Mouse (Mus musculus) MN1 (cell line): ENCODE results near the gene Adgra3.
A peak's percentile ranks its signal among the peaks of the same experiment; 100 is the strongest.

Experiments used
- DNase-seq: peaks from one replicate; pipeline ENCODE4 v3.0.0-alpha.2; 2016; ENCODE audit warnings: low spot score

The Adgra3 gene

GRCm38 (mm10) chr5:49974211-49974610 is 84.6 kb downstream of the Adgra3 start:
- DNase-seq: no peak

GRCm38 (mm10) chr5:49969660-49970059 is 89.1 kb downstream of the Adgra3 start:
- no peak for DNase-seq

GRCm38 (mm10) chr5:49967726-49968125 is 91.1 kb downstream of the Adgra3 start:
- DNase-seq: no peak

DNA sequence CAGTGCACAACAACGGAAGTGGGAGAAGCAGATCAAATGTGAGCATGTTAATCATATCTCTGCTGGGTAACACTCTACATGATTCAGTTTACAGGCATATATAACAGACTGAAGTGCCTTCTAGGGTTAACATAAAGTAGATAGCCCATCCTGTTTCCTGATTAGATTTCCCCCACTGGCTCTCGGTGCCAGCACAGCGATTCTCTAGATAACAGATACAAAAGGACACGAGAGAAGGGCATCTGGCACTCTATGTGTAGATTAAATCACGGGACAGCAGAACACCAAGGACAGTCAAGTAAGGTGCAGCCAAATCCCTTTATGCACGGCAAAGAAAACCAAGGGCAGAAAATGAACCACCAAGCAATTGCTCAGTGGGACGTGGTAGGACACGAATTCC is 93.0 kb downstream of the Adgra3 start:
- DNase-seq: peak; percentile 46

DNA sequence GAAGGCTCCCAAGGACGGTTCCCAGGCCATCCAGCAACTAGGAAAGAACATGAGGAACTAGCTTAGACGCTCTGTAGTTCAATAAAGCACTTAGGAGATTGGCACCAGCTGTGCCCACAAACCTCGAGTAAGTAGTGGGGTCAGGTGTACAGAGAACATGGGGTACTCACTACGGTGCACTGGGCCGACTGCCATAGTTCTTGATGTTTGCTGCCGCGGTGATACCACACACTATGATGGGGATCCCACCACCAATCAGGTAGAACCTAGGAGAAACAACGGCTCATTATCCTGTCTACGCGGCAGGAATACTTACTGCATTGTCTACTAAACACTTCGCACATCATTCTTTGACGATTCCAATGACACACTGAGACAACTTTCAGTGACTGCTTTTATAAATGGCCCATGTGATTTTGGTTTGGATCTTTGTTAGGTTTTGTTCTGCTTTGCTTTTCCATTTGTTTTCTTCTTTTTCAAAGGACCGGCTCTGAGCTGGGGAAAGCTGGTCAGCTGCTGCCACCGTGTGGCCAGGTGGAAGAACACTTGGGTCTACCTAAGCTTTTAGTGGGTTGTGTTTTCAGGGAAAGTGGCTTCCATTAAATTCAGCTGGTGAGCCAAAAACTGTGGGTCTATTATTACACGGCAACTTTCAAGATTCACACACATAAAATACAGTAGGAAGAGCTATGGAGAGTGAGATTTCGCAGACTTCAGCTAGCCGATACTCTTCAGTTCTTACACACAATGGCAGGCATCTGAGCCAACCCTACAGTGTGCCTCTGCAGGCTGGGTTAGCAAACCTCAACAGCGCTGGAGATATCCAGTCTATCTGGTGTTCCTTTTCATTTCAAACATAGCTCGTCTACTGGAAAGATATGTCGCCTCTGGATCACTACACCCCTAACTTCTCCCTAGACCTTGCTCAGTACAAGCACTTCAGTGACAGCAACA is 97.1 kb downstream of the Adgra3 start:
- DNase-seq: peak; percentile 50

GRCm38 (mm10) chr5:49936354-49936753 is 122.5 kb downstream of the Adgra3 start:
- DNase-seq: no peak

DNA sequence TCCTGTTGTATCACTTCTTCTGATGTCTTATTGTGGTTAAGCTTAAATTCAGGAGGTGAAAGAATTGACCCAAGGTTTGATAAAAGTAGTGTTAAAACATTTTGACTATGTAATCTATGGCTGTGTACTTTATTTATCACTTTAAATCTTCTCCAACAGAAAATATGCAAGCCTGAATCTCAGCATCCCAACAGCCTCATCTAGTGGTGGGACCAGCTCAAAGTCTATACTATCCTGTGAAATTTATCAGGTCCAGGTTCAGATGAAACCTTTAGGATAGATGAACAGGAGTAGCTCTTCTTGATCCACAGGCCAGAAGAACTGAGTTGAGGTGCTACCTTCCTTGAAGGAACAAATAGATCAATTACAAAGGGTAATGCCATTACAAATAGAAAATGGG is 134.1 kb downstream of the Adgra3 start:
- DNase-seq: no peak

DNA sequence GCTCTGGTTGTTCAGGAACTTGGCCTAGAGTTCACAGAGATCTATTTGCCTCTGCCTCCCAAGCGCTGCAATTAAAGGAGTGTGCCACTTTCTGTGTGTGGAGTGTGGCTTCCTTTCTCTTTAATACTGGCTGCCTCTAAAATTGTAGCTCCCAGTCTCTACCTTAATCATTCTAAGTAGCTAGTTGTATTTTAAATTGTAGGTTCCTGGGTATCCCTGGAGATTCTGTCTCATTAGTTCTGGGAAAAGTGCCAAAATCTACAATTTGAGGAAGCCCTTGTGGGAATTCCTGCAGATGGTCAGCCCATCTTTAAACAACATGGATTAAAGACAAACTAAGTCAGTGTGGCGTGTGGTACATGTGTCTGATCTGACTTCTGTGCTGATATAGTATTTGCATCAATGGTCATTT is 143.1 kb downstream of the Adgra3 start:
- DNase-seq: peak; percentile 74
